Mouse (Mus musculus): ENCODE results near the gene Il4ra.
A peak's percentile ranks its signal among the peaks of the same experiment; 100 is the strongest.

Il4ra gene

DNA sequence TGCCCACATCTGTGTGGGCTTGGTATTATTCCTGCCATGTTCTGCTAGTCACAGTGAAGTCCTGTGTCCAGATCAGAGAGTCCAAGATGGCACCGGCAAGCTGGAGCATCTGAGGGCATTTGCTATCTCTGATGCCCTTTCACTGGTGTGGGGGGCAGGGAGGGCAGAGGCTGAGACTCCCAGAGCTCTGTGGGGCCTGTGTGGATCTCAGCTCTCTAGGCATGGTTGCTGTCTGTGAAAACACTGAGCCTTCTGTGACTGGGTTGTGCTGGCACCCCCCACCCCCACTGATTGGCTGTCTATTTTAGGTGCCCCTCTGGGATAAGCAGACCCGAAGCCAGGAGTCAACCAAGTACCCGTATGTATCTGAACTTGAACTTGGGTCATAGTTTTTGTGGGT is 22.9 kb downstream of the Il4ra start:
- no peak for DNase-seq

DNA sequence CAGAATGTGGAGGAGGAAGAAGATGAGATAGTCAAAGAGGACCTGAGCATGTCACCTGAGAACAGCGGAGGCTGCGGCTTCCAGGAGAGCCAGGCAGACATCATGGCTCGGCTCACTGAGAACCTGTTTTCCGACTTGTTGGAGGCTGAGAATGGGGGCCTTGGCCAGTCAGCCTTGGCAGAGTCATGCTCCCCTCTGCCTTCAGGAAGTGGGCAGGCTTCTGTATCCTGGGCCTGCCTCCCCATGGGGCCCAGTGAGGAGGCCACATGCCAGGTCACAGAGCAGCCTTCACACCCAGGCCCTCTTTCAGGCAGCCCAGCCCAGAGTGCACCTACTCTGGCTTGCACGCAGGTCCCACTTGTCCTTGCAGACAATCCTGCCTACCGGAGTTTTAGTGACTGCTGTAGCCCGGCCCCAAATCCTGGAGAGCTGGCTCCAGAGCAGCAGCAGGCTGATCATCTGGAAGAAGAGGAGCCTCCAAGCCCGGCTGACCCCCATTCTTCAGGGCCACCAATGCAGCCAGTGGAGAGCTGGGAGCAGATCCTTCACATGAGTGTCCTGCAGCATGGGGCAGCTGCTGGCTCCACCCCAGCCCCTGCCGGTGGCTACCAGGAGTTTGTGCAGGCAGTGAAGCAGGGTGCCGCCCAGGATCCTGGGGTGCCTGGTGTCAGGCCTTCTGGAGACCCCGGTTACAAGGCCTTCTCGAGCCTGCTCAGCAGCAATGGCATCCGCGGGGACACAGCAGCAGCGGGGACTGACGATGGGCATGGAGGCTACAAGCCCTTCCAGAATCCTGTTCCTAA is 24.0 kb downstream of the Il4ra start:
- DNase-seq = peak; percentile 21

DNA sequence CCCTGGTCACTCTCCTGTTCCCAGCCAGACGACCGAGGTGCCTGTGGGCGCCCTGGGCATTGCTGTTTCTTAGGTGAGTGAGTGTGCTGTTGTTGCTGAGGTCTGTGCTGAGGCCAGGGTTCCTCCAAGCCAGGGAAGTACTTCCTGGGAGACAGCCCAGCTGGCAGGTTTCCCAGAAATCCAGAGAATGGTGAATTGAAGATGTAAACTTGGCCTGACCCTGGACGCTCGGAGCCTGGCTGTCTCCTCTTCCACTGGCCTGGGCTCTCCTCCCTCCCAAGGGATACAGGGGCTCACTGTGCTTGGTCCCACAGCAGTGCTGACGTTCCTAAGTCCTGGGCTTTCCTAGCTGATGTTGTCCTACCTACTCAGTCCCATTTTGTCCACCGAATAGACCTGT is 25.1 kb downstream of the Il4ra start:
- DNase-seq = no peak

DNA sequence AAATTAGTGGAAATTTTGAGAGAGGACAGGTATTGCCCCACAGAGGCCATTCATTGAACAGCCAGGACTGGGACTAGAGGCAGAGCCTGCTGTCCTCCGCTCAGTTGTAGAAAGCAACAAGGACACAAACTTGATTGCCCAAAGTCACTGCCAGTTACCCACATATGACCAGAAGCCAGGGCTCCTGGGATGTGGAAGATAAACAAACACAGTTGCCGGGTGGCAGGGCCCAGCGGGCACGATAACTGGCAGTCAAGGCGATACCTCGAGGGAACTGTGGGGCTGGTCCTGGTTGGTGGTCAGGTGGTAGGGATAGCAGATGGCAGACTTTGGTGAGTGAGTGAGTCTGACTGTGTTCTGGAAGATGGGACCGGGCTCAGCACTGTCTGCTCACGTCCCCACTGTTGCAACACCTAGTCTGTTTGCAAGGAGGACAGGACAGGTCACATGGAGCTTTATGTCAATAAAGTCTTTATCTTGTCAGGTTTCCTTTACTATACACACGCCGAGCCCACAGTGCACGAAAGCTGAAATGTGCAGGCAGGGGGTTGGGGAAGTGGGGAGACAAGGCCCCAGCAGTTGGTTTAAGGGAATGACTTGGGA is 25.7 kb downstream of the Il4ra start:
- DNase-seq = peak; percentile 20

DNA sequence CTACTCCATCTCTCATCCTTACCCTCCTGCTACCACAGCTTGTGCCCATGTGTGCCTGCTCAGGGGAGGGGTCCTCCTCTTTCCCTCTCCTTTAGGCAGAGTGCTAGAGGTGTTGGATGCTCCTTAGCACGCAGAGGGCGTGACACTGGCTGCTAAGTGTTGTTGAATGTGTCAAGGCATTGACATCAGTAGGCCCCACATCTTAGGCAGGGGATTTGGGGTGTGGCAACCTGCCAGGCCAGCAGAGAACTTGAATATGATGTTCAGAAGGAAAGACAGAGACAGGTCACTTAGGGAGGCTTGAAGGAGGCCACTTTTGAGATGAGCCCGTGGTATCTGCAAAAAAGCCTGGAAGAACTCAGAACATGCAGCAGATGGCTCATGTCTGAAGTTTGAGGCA is 26.2 kb downstream of the Il4ra start:
- peak; percentile 26 for DNase-seq

DNA sequence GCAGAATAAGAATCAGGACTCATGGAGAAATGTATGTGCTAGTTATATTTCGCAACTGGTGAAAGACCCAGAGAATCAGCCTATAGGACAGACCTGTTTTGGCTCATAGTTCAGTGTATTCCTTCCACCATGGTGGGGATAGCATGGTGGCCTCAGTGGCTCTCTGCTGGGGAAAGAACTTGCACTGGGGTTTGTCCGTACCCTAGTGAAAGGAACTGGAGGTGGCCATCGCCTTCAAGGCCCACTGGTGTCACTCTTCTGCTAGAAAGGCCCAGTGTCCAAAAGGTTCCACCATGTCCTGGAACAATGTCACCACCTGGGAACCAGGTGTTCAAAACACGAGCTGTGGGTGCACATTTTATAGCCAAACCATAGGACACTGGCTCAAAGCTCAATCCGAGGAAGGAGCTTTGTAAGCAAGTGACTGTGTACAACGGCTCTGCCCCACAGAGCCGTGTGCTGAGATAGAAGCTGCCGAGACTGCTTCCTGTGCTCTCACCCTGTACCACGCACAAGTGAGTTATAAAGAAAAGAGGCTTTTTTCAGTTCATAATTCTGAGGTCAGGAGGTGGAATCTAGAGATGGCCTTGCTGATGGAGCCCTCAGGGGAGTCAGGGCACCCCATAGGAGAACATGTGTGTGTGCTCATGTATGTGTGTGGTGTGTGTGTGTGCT is 27.8 kb downstream of the Il4ra start:
- peak; percentile 44 for DNase-seq

DNA sequence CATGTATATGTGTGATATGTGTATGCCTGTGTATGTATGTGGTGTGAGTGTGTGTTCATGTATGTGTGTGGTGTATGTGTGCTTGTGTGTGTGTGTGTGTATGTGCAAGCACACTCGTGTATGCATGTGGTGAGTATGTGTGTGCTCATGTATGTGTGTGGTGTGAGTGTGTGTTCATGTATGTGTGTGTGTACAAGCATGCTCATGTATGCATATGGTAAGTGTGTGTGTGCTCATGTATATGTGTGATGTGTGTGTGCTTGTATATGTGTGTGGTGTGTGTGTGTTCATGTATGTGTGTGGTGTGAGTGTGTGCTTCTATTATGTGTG is 28.3 kb downstream of the Il4ra start:
- DNase-seq = no peak

DNA sequence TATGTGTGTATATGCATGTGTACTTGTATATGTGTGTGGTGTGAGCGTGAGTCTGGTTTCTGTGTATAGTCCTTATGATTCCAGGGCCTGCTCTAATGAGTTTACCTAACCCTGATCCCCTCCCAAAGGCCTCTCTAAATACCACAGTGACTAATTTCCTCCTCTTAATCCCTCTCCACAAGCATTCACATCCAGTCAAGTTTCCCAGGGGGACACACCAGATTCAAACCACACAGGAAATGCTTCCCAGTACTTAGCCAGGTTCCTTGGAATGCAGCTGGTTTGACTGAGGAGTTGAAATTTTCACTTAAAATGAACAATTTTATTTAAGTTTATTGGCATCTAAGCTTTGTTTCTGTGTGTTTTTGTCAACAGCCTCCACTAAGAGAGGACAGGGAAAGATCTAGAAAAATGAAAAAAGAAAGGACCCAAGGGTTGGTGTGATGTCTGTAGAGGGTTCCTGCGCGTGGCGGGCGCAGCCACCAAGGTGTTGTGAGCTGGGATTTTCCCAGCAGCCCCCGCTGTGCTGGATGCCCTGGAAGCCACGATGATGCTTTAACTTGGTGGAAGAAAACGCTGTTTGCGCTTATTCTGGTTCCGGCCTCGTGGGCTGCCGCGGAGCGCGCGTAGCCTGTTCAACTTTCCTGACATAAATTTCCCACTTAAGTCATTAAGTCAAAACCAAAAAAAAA is 28.9 kb downstream of the Il4ra start:
- peak; percentile 67 for DNase-seq

DNA sequence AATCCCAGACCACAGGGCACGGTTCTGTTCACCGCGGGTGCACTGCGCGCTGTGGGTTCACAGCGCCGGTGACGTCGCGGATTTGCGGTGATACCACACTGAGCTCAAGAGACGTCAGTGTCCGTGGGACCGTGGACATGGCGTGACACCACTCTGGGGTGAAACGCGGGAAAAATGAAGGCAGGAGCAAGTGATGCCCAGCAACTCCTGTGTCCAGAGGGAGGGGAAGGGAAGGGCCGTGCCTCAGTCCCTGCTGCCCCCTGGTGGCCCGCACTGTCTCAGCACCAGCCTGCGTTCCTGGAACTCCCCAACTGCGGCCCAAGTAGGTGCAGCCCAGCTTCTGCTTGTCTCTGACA is 29.4 kb downstream of the Il4ra start:
- DNase-seq = peak; percentile 95

DNA sequence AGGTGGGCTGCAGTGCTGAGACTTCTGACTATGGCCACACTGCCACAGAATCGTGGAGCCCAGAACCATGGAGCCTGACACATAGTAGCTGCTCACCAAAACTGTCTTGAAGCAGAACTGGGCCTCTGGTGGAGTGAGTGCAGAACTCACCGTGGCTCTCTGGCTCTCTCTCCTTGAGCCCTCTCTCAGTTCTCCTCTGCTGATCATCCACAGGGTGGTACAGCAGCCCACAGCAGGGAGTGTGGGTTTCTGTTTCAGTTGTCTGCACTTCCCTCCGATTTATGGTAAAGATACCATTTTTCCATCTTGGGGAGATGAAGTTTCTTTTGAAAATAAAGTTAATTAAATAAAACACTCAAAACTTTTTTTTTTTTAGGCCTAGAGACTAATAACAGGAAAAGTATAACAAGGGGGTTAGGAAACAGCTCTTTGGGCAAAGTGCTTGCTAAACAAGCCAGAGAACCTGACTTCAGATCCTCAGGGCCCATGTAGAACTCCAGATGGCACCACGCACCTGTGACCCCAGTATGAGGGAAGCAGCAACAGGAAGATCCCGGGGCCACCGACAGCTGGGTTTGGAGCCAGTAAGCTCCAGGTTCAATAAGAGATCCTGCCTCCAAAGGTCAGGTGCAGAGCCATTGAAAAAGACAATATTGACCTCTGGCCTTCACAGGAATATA is 31.5 kb downstream of the Il4ra start:
- peak; percentile 58 for DNase-seq

DNA sequence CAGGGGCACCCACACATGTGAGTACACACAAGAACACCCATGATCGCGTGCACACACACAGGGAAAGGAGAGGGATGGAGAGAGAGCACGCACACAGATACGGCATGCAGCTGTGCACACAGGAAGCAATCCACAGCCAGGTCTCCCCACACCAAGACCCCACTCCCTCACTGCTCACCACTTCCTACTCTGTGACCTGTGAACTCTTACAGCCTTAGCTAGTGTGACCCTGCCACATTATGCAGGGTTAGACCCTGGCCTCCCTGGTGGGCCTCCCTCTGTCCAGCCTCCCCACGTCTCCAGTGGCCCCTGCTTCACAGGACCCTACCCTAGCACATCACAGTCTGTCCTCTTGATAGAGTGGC is 32.1 kb downstream of the Il4ra start:
- DNase-seq = peak; percentile 67

DNA sequence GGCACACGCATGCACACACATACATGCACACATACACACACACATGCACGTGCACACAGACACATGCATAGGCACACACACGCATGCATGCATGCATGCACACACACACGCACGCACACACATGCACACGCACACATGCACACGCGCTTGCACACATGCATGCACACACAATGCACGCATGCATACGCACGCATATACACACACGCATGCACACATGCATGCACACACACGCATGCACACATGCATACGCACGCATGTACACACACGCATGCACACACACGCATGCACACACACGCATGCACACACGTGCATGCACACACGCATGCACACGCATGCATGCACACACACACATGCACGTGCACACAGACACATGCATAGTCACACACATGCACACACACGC is 34.4 kb downstream of the Il4ra start:
- DNase-seq = no peak

DNA sequence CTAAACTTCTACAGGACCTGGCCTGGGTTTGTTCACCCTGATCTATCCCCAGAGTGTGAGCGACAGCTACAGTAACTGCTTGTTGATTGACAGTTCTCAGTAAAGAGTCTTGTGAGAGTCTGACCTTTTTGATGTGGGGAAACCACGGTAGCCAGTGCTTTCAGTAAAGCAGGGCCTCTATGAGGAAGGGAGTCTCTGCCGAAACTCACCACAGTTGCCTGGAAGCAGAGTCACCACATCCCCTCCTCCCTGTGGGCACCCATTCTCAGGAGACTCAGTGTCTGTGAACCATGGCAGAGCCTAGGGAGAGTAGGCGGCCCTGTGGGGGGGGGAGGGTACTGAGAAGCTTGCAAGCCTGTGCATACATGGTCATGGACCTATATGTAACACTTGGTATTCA is 36.8 kb downstream of the Il4ra start:
- peak; percentile 66 for DNase-seq

DNA sequence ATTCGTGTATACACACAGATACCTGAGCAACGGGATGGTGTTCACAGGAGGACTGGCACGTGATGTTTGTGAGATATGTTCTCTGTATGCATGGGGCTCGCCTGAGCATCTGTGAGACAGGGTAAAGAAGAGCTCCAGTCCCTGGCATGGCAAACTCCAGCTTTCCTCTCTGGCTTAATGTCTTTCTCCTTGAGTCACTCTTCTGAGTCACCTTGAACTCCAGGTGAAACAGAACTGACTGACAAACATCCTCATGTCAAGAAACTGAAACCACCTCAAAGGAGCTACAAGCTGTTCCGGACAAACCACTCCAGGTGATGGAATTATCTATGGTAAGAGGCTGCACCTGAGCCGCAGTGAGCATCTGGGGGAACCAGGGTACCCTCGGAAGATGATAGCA is 38.0 kb downstream of the Il4ra start:
- DNase-seq = no peak

DNA sequence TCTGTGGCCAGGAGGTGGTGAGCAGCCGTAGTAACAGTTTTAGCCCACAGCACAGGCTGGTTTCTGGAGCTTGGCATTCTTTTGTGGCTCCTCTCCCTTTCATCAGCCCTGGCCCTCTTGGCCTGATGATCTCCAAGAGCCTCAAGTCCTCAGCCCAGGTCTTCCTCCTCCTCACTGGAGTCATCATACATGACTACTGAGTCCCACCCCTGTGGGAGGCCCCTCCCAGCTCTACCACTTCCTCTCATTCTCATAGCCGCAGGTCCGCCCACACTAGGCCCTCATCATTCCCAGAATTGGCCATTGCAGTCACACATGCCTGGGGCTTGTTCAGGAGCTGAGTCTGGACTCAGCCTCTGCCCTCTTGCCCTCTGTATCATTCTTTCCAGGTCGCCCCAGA is 41.9 kb downstream of the Il4ra start:
- peak; percentile 71 for DNase-seq

DNA sequence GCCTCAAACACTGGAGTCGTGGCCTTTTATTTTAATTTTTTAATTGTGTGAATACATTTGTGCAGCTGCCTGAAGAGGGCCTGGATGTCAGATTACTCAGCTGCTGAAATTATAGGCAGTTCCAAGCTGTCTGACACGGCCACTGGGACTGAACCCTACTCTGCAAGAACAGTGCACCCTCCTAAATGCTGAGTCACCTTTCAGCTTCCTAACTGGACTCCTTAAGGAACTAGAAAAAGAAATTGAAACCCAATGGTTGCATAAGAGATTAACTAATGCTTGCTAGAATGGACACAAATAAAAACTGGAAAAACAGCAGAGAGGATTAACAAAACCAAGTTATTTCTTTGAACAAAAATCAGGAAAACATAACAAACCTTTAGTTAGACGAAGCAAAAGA is 44.5 kb downstream of the Il4ra start:
- no peak for DNase-seq

DNA sequence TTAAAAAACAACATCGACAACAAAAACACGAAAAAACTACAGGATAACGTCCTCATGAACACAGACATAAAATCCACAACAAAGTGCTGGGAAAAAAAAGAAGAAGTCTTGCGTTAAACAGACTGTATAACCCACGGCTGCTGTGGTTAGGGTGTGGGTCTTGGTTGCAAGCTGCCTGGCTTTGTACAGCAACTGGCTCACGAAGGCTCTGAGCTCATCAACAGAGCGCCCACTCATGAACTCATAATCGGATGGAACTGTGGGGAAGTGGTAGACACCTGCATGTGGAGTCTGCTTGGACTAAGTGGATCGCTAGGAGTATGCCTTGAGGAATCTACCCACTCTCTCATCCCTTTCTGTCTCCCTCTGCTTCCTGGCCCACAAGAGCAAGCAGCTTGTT is 45.2 kb downstream of the Il4ra start:
- DNase-seq = no peak

DNA sequence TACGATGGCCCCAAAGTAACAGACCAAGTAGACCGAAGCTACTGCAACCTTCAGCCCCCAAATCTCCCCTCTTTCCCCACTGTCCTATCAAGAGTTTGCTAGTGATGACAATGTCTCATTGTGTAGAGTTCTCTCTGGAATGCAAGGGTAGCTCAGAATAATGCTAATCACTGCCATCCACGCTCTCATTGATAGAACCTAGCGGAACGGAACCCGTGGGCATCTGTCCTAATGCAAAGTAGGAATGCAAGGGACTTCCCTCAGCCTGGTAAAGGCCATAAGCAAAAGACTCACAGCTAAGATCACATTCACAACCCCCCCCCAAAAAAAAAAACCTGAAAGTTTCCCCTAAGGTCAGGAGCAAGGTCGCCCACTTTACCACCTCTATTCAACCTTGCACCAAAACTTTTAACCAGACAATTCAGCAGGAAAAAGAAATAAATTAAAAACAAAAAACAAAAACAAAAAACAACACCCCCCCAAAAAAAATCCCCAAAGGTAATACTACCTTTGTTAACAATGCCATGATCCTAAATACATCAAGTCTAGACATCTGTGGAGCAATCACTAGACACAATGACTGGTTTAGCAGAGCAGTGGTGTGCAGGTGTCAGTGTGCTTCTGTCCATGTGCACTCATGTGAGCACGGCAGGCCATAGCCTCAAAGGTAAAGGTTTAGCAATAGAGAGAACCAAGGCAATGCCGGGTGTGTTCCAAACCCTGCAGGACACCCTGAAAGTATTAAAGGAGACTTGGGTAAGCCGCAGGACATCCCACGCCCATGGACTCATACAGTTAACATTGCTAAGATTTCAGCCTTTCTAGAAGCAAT is 45.8 kb downstream of the Il4ra start:
- no peak for DNase-seq

DNA sequence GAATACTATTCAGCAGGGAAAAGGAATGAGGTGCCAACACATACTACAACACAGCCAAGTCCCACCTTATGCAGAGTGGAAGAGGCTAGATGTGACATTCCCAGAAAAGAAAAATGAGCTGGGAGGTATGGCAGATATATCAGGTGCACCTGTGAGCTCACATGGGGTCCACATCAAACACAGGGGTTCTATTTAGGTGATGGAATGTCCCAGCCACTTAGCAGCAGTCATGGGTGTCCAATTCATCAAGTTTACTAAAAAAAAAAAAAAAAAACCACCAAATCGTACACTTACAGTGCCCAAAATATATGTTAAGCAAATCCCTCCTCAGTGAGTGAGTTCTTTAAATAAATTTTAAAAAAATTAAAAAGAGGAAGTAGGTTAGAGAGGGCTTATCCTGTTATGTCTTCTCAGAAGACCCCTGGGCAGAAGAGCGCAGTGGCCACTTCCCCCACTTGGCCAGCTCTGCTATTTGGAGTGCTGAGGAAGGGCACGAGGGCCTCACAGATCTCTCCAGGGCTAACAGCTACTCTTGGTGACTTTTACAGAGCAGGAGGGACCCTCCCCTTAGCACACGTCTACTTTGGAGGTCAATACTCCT is 47.6 kb downstream of the Il4ra start:
- no peak for DNase-seq

DNA sequence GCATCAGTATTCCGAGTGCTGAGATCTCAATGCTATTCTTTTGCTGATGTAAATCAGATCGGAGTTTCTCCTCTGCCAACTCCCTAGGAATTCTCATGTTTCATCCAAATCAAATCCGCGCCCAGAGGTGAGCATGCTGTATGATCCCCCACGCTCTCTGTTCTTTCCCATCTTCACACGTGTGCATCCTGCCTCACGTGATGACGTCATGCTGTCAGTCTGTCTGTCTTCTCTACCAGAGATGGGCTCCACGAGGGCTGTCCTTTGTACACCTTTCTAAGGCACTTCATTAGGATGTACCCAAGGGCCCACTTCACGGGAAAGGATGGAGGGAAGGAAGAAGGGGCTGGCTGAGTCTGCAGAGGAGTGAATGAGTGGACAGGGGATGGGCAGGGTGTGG is 48.2 kb downstream of the Il4ra start:
- no peak for DNase-seq

DNA sequence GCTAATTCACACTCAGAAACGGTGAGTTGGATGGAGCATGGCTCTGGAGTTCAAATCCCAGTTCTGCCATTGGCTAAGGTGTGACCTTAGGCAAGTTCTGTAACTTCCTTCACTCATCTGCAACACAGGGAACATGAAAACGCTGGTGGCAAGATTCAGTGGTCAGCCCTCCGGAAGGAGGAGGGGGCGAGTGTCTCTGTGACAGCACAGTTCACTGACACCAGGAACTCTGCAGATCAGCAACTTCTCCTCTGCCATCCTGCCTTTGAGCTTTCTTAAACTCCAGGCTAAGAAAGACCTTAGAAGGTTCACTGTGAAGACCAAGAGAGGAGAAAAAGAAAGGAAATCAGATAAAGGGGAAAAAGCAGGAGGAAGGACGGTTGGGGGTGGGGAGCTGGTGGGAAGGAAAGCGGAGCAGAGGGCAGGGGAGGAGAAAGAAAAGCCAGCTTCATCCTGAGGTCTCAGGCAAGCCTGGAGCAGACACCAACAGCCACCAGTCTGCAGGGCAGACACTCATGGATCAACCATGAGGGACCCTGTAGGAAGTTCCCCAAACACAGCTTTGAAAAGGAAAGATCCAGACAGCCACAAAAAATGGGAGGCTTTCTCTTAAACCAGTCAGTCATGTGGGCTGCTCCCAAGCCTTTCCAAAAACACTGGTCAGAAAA is 48.8 kb downstream of the Il4ra start:
- no peak for DNase-seq
